Mouse (Mus musculus) adrenal gland, adult 8-10 months (tissue): ENCODE measurements around the gene Ldlrap1. TPM values are rescaled to one million over a fixed set of nuclear protein-coding genes. Genes with fewer than 3 reads are reported as not detected.

Experiments used
- DNase-seq: peaks from one replicate; pipeline ENCODE4 v3.0.0; 2022
- total RNA-seq, 4 experiments: library from RNA; stranded (reverse); gene quantifications; 2 replicates each; pipeline ENCODE4 v1.2.4; 2022

Ldlrap1 gene
- total RNA-seq, 4 experiments from 2014 or later, result 46.7 to 49.4 (median 48.4) TPM

DNA sequence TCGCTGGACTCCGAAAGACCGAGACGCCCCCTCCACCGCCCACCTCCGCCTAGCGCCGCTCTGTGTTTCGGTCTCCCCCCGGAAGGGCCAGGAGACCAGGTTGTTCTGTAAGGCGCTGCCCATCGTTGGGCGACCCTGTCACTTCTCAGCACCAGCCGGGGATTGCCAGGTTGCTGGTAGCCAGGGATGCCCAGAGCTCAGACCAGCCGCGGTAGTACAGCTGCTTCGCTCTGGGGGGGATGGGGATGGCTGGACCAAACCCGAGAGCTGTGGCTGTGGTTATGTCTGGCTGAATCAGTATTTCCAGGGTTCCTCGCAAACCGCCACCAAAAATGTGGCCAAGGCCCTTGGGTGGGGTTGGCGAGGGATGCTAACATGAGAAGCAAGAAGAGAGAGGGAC is 63.2 kb downstream of the Ldlrap1 start:
- DNase-seq, result no peak

DNA sequence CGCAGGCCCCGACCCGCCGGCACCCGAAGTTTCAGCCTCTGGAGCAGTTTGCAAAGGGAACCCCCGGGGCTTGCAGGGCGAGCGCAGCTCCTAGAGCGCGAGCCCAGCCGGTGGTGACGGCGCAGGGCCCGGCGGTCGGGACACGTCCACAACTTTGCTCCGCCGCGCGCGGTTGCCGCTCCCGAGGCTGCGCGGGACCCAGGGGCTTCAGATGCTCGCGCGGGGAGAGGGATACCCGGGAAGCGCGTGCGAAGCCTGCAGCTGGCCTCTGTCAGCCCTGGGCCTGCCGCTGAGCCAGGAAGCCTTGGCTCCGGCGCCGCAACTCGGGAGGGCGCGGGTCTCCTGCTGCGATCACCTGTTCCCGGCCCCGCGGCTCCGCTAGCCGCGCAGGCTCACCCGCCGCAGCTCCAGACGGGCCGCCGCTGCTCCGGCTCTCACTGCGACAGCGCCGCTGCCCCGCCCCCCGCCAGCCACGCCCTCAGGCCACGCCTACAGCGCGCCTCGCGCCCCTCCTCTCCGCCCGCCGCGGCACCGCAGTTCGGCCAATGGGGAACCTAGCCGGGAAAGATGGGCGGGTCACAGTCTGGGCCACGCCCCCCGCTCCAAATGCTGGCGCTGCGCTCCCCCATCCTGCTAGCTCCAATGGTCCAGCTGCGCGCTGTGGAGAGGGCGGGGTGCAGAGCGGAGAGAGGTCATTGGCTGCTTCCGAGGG is 63.8 kb downstream of the Ldlrap1 start, which contains the start of gene Man1c1:
TSS of gene Man1c1 (minus strand) at position 456 of the 712 bp plus-strand sequence.
- DNase-seq, result peak; percentile 98

DNA sequence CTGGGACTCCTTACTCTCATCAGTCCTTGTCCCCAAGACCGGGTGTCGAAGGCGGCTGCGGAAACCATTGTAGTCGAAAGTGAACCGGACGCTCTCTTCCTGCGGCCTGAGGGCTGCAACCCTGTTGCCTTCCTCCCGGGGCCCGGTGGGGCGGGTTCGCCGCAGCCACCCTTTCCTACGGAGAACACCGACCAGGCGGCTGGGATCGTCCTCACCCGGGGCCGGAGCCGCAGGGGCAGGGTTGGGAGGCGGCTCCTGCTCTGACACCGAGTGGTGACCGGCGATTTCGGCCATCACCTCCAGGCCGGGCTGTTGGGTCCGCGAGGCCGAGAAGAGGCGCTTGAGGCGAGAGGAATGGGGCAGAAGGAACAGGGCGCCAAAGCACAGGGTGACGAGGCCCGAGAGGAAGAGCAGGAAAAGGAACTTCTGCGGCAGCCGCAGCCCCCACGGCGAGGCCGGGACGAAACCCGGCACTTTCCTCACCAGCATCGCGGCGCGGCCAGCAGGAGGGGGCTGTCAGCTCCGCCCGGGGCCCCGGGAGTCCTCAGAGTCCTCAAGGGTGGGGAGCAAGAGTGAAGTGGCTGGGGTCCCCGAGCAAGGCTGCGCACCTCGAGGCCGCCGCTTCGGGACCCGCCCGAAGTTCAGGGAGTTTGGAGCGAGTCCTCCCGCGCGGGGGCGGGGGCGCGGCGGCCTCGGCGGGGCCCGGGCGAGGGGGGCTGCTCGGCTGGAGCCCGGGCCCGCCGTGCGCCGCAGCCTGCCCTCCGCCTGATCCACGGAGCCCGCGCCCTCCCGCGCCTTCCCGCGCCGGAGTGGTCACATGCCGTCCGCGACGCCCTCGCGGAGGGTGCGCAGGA is 64.6 kb downstream of the Ldlrap1 start:
- DNase-seq, result peak; percentile 41

GRCm38 (mm10) chr4:134701934-134702333 is 65.9 kb downstream of the Ldlrap1 start:
- DNase-seq, result no peak

- no peak for DNase-seq
Measured at GRCm38 (mm10) chr4:134700911-134701310, 66.9 kb downstream of the Ldlrap1 start.

- DNase-seq, result no peak
Measured at GRCm38 (mm10) chr4:134693202-134693940, 74.5 kb downstream of the Ldlrap1 start.

- no peak for DNase-seq
Measured at GRCm38 (mm10) chr4:134692388-134692787, 75.4 kb downstream of the Ldlrap1 start.

Other genes starting within 250 kb of the Ldlrap1 start
- gene Mtfr1l, start 232.6 kb downstream of the Ldlrap1 start, total RNA-seq, result 100 to 1,000 TPM; 125 to 174 (median 152) TPM
- 10 to 100 TPM; 28.9 to 58.1 (median 44.4) TPM for gene Selenon, start 215.9 kb downstream of the Ldlrap1 start, total RNA-seq
- gene Man1c1, start 63.7 kb downstream of the Ldlrap1 start, total RNA-seq, result 10 to 100 TPM; 15.3 to 41.3 (median 29.9) TPM
- gene Maco1, start 85.3 kb upstream of the Ldlrap1 start, total RNA-seq, result 10 to 100 TPM; 36.2 to 51.0 (median 47.8) TPM
- 1 to 10 TPM in 1 of 4 experiments, under 1 TPM in 1, not detected in 2; 0.84 to 1.1 TPM for gene Rhd, start 96.5 kb upstream of the Ldlrap1 start, total RNA-seq
- 100 to 1,000 TPM; 200 to 410 (median 314) TPM for gene Tmem50a, start 147.0 kb upstream of the Ldlrap1 start, total RNA-seq
- gene Rsrp1, start 155.6 kb upstream of the Ldlrap1 start, total RNA-seq, result 100 to 1,000 TPM; 450 to 493 (median 461) TPM
- gene Syf2, start 162.9 kb upstream of the Ldlrap1 start, total RNA-seq, result 100 to 1,000 TPM in 1 of 4 experiments, 10 to 100 TPM in 3; 80.6 to 102 (median 92.5) TPM